Mouse (Mus musculus) heart, postnatal 0 days (tissue): ENCODE results near the gene Pdlim4. TPM values are rescaled to one million over a fixed set of nuclear protein-coding genes. Genes with fewer than 3 reads are reported as not detected.

Experiments
- ATAC-seq: fragments of 200-750 bp; cut with Nextera tagmentation; 2 replicates; pipeline ENCODE4 v1.8.0; 2017; ENCODE audit warnings: low read depth, moderate number of reproducible peaks, moderate library complexity; ENCODE audit not compliant: insufficient read depth
- DNase-seq: peaks from one replicate; pipeline ENCODE4 v3.0.0-alpha.2; 2016; ENCODE audit warnings: low spot score
- H3K27ac ChIP-seq: fragments of 300-500 bp; sonication (generic); 2 replicates; pipeline ENCODE4 v1.5.1; 2014; ENCODE audit warnings: low read depth, mild to moderate bottlenecking
- H3K27me3 ChIP-seq: fragments of 300-500 bp; sonication (generic); 2 replicates; pipeline ENCODE4 v1.6.1; 2014; ENCODE audit warnings: low read length, mixed read lengths; ENCODE audit not compliant: control insufficient read depth, insufficient read depth
- H3K36me3 ChIP-seq: fragments of 300-500 bp; sonication (generic); replicated peaks from 2 replicates; pipeline ENCODE4 v1.6.1; 2014; ENCODE audit warnings: low read length, mixed read lengths; ENCODE audit not compliant: control insufficient read depth, insufficient read depth
- H3K4me1 ChIP-seq: fragments of 300-500 bp; sonication (generic); 2 replicates; pipeline ENCODE4 v1.6.1; 2014; ENCODE audit warnings: antibody characterized with exemption; ENCODE audit not compliant: control insufficient read depth, insufficient read depth
- H3K4me2 ChIP-seq: fragments of 300-500 bp; sonication (generic); 2 replicates; pipeline ENCODE4 v1.6.1; 2014; ENCODE audit warnings: low read depth, mild to moderate bottlenecking, low read length, moderate library complexity
- H3K4me3 ChIP-seq: fragments of 300-500 bp; sonication (generic); 2 replicates; pipeline ENCODE4 v1.5.1; 2014; ENCODE audit warnings: low read depth, low read length
- H3K9ac ChIP-seq: fragments of 300-500 bp; sonication (generic); replicated peaks from 2 replicates; pipeline ENCODE4 v1.6.1; 2014; ENCODE audit warnings: low read depth, low read length, mixed read lengths
- H3K9me3 ChIP-seq: fragments of 300-500 bp; sonication (generic); replicated peaks from 2 replicates; pipeline ENCODE4 v1.6.1; 2016; ENCODE audit warnings: low read length; ENCODE audit not compliant: control insufficient read depth
- CTCF ChIP-seq: IDR thresholded peaks from 2 replicates; pipeline ENCODE4 v1.5.1; 2016; ENCODE audit warnings: antibody characterized with exemption, control low read depth, low read depth
- EP300 ChIP-seq: IDR thresholded peaks from 2 replicates; pipeline ENCODE4 v1.6.1; 2016; ENCODE audit warnings: antibody characterized with exemption, low read depth
- WGBS: fragments of 180-500 bp; shearing (Covaris S2); extraction: QIAGEN DNeasy Blood & Tissue Kit; methylation state at CpG from one replicate; pipeline ENCODE4 v1.1.7; 2014; 5-methylcytosine and 5-hydroxymethylcytosine counted together
- polyA plus RNA-seq: library from polyadenylated mRNA; unstranded; fragments of >200 nt; fragmentation: Nextera tagmentation; extraction: Ambion mirVana; gene quantifications from 2 replicates; pipeline ENCODE4 v1.2.1, GENCODE M21; 2015
- total RNA-seq: library from RNA; depleted of rRNA; stranded (reverse); fragments of >200 nt; gene quantifications from 2 replicates; pipeline ENCODE4 v1.2.3, GENCODE M21; 2014; ENCODE audit warnings: low replicate concordance

Gene Pdlim4
- total and polyA plus RNA-seq, 2 experiments from 2014 or later, result 26.6 to 29.3 TPM

DNA sequence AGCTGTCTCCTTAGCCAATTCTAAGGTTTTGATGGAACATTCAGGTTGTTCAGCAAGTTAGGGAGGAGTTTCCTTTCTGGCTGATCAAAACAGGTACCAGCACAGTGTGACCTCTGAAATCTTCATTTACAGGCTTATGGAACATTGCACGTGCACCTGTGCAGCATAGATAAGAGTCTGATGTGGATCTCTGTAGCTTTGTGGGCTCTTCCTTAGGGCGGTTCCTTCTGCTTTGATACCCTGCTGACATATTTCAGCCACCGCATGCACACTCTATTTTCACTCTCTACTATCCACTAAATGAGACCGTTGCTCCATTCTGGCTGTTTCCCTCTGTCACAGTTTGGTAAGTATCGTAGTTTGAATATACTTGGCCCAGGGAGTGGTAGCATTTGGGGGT is 13.9 kb upstream of the Pdlim4 start:
- TF ChIP-seq CTCF, result no peak
- TF ChIP-seq EP300, result no peak
- Histone ChIP-seq H3K9me3 (no peaks in the 10 kb centered on the region), H3K4me2 (no peak overlapping the region), H3K27ac (no peak overlapping the region), H3K27me3 (no peaks in the 10 kb centered on the region), H3K9ac (no peak overlapping the region), H3K36me3 (no peaks in the 10 kb centered on the region), H3K4me3 (no peak overlapping the region), H3K4me1 (no peaks in the 10 kb centered on the region)
- DNase-seq, result no peak
- no peak for ATAC-seq
- WGBS, result 82% methylated on average over 5 of the region's 5 CpGs

DNA sequence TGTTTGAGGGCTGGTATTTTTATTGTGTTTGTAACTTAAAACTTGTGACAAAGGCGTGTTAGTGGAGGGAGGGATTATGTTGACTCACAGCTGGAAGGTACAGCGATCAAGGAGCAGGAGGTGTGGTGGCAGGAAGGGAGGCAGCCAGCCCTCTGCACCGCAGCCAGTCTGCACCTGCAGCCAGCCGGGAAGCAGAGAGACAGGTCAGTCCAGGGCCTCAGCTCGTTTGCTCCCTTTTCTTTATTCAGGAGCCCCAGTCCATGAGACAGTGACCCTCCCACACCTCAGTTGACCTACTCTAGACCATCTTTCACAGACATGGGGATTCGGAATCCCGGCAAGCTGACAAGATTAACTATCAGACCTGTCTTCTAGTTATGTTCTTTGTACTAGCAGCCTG is 11.6 kb upstream of the Pdlim4 start:
- Histone ChIP-seq H3K4me3 (no peak overlapping the region), H3K9ac (no peak overlapping the region), H3K9me3 (no peaks in the 10 kb centered on the region), H3K4me2 (no peak overlapping the region), H3K27ac (no peak overlapping the region), H3K27me3 (0 out of 2 replicates have a peak, but pooled peaks cover 5% of the 10 kb centered on the region), H3K36me3 (no peaks in the 10 kb centered on the region), H3K4me1 (no peaks in the 10 kb centered on the region)
- ATAC-seq (no peak), DNase-seq (no peak)
- WGBS, result 44% methylated on average over 7 of the region's 7 CpGs
- no peak for TF ChIP-seq EP300
- TF ChIP-seq CTCF, result no peak

DNA sequence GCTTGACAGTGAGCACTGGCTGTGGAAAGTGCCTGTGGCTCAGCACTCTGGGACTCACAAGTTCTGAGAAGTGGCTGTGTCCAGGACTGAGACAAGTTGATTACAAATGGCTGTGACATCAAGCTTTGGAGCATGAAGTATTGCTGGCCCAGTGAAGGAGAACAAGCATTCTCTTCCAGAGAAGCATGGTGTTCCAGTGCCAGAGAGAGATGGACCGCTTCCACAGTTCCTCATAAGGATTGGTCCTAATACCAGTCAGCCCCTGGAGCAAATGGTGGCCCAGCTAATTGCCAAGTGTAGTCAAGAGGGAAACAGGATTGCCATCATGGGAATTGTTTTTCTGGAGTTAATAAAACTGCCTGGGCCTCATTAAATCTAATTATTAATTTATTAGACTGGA is 7.3 kb upstream of the Pdlim4 start:
- TF ChIP-seq EP300 (no peak), CTCF (no peak)
- H3K4me2 ChIP-seq, result no peak overlapping the region
- H3K36me3 ChIP-seq, result no peaks in the 10 kb centered on the region
- peaks cover 18% of the 10 kb centered on the region for H3K4me1 ChIP-seq
- no peak overlapping the region for H3K9ac ChIP-seq
- 97% methylated on average over 1 of the region's 1 CpGs for WGBS
- H3K27me3 ChIP-seq, result peaks cover 10% of the 10 kb centered on the region; the same call in 1 of the 2 replicates
- no peak overlapping the region for H3K4me3 ChIP-seq
- DNase-seq (no peak), ATAC-seq (no peak)
- H3K9me3 ChIP-seq, result no peaks in the 10 kb centered on the region
- H3K27ac ChIP-seq, result no peak overlapping the region

DNA sequence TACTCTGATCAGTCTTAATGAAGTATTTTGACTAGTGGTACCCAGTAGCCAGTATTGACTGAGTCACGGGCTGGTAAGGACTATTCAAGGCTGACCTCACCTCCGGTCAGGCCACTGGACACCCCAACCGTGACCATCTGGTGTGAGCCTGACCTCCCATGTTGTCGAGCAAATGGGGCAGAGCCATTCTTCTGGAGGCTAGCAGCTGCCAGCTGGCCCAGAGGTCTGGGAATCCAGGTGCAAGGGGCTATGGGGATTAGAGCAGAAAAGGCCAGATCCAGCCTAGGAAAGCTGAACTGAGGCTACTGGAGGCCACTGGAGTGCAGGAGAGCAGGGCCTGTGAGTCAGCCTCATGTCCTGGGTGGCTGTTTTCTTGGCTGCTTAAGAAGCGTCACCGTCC is 6.5 kb upstream of the Pdlim4 start:
- ATAC-seq (no peak), DNase-seq (no peak)
- Histone ChIP-seq H3K4me3 (no peak overlapping the region), H3K27me3 (peaks cover 12% of the 10 kb centered on the region), H3K4me1 (peaks cover 18% of the 10 kb centered on the region), H3K9me3 (no peaks in the 10 kb centered on the region), H3K36me3 (no peaks in the 10 kb centered on the region), H3K4me2 (no peak overlapping the region), H3K9ac (no peak overlapping the region), H3K27ac (no peak overlapping the region)
- TF ChIP-seq CTCF (no peak), EP300 (no peak)
- 82% methylated on average over 6 of the region's 6 CpGs for WGBS

DNA sequence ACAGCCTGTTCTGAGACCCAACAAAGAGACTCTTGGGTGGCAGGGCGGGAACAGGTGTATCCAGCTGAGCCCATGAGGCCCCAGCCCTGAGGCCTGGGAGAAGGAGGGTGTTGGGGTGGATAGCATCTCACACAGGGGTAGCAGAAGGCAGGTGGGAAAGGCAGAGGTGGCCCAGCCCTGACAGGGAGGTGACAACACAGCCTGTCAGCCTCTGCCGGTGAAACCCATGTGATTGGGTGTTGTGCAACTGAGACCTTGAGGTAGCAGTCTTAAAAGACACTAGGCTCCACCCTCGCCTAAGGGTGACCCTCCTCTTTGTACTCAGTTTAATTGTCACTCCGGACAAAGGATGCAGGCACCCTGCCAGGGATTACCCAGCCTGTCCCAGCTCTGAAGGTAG is 4.5 kb upstream of the Pdlim4 start:
- Histone ChIP-seq H3K27ac (no peak overlapping the region), H3K4me3 (no peak overlapping the region), H3K27me3 (peaks cover 21% of the 10 kb centered on the region), H3K4me2 (no peak overlapping the region), H3K4me1 (peaks cover 18% of the 10 kb centered on the region), H3K9ac (no peak overlapping the region), H3K36me3 (no peaks in the 10 kb centered on the region), H3K9me3 (no peaks in the 10 kb centered on the region)
- DNase-seq, result no peak
- no peak for TF ChIP-seq EP300
- TF ChIP-seq CTCF, result no peak
- WGBS, result 54% methylated on average over 4 of the region's 4 CpGs
- ATAC-seq, result no peak

DNA sequence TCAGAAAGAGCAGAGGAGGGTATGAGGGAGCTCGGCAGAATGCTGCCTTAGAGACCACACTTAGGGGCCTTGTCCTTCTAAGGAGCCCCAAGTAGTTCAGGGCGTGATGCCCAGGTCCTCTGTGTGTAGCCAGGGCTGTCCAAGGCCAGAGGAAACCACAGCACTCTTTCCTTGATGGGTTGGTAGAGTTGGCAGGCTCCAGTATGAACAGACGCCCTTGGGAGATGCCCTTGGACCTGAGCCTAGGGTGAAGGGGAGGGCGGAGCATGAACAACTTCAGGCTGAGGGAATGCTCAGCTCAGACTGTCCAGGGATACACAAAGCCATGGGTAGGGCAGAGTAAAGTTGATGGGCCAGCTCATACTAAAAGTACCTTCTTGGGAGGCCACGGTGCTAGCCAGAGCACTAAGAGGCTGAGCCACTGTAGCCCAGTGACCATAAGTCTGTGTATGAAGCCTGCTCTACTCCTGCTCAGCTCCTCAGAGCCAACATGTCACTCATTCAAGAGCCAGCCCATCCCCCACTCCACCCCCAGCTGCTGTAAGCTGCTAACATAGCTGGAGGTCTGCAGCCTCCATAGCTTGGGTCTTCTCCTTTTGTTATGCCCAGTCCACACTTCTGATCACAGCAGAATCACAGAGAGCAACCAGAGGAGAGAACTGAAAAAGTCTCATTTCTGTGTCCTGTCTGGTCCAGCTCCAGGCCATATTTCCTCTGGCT is 3.1 kb upstream of the Pdlim4 start:
- 68% methylated on average over 5 of the region's 5 CpGs for WGBS

More for the DNA sequence above, 3.1 kb upstream of the Pdlim4 start:
- no peak for TF ChIP-seq EP300
- TF ChIP-seq CTCF, result no peak
- H3K4me2 ChIP-seq, result no peak overlapping the region
- peaks cover 21% of the 10 kb centered on the region for H3K27me3 ChIP-seq
- H3K4me3 ChIP-seq, result no peak overlapping the region
- ATAC-seq, result peak; percentile 42; the same call in 1 of the 2 replicates
- no peak overlapping the region for H3K9ac ChIP-seq
- no peak for DNase-seq
- H3K36me3 ChIP-seq, result no peaks in the 10 kb centered on the region
- no peaks in the 10 kb centered on the region for H3K9me3 ChIP-seq
- H3K27ac ChIP-seq, result no peak overlapping the region
- H3K4me1 ChIP-seq, result peaks cover 26% of the 10 kb centered on the region
